8 mouse cellular contexts compared by ENCODE assay signal in the genomic region with DNA sequence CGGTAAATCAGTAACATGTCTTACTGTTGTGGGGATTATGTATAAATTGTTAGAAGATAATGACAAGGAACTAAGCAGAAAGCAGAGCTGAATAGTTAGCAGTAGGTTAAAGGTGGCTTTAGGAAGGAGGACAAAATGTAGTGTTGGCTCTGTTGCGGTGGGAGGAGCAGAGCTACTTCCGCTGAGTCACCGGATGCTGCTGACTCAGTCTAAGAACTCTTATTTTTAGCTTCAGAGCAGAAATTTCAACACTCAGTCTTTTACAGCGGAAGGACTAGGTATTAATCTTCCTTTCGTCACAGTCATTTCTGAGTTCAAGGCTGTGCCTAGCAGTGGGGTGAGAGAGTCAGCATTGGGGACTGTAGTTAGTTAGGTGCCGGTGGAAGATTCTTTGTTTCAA.
DNase-seq lines count a peak whose midpoint lies in the region; ATAC-seq and TF ChIP-seq lines count a peak whose summit lies in the region.

No protein-coding gene starts in this region.

- WGBS in intestine, embryonic 16.5 days, result 69% methylated on average over 7 of the region's 7 CpGs
- WGBS in hindbrain, embryonic 13.5 days, result 92% methylated on average over 7 of the region's 7 CpGs
- whole genome bisulfite sequencing in cerebellum, adult 2 months, result 98% methylated on average over 7 of the region's 7 CpGs

- no peak overlapping the region for H3K27ac ChIP-seq in CH12.LX (ENCODE audit: insufficient read depth, low read depth)
- H3K27ac ChIP-seq in intestine, embryonic 16.5 days (ENCODE audit: low read length), result no peak overlapping the region
- no peak overlapping the region for H3K27ac ChIP-seq in hindbrain, embryonic 13.5 days
- H3K27ac ChIP-seq in cerebellum, adult 2 months (ENCODE audit: insufficient read depth, low read length), result no peak overlapping the region

- in situ Hi-C loops in CH12.LX (cut with MboI; ENCODE audit: low pct_ligation_motif_present, low pct_unique_long_range_greater_than_20kb, low sequenced_read_pairs), result no loop called here

- no peaks in the 10 kb centered on the region for H3K79me2 ChIP-seq in CH12.LX (replicated peaks; ENCODE audit: control insufficient read depth, extremely low read depth, insufficient read depth, poor library complexity, severe bottlenecking)

- H3K9me3 ChIP-seq in CH12.LX (replicated peaks; ENCODE audit: low read length), result no peaks in the 10 kb centered on the region
- H3K9me3 ChIP-seq in intestine, embryonic 16.5 days (ENCODE audit: control insufficient read depth, low read length), result no peaks in the 10 kb centered on the region
- H3K9me3 ChIP-seq in hindbrain, embryonic 13.5 days, result no peaks in the 10 kb centered on the region

- H3K4me3 ChIP-seq in CH12.LX (replicated peaks in 1 of 3; ENCODE audit: low read depth in 2 of 3, low read length in 2 of 3, poor library complexity in 1 of 3), result no peak overlapping the region
- no peak overlapping the region for H3K4me3 ChIP-seq in intestine, embryonic 16.5 days (ENCODE audit: low read length)
- no peak overlapping the region for H3K4me3 ChIP-seq in hindbrain, embryonic 13.5 days
- H3K4me3 ChIP-seq in cerebellum, adult 2 months (replicated peaks; ENCODE audit: insufficient read depth, low read depth, low read length), result no peak overlapping the region

- DNase-seq in CH12.LX (ENCODE audit: extremely low read depth), result peak; percentile 79
- DNase-seq in adrenal gland, postnatal 10 days, result peak; percentile 31
- DNase-seq in skeletal muscle tissue, adult 2 months (ENCODE audit: low read depth, low spot score), result peak; percentile 17
- DNase-seq in left cerebral cortex, adult 9 months (ENCODE audit: low spot score in 2 of 2), result no peak
- no peak for DNase-seq in cerebellum, adult 2 months
- no peak for DNase-seq in urinary bladder, adult 2 months (ENCODE audit: low spot score)

- no peaks in the 10 kb centered on the region for H3K36me3 ChIP-seq in CH12.LX (replicated peaks in 1 of 2; ENCODE audit: control insufficient read depth in 1 of 2, insufficient read depth in 1 of 2, low read length in 1 of 2)
- H3K36me3 ChIP-seq in intestine, embryonic 16.5 days (ENCODE audit: control insufficient read depth, insufficient read depth, low read length), result no peaks in the 10 kb centered on the region
- no peaks in the 10 kb centered on the region for H3K36me3 ChIP-seq in hindbrain, embryonic 13.5 days

- TF ChIP-seq POLR2A in CH12.LX (IDR thresholded peaks at IDR 0.05; ENCODE audit: low read depth, low read length), result peak; percentile 35; the same call in 1 of the 2 replicates
- TF ChIP-seq POLR2A in cerebellum, adult 2 months (IDR thresholded peaks at IDR 0.05; ENCODE audit: borderline replicate concordance, insufficient read depth, low read length), result no peak

- H3K9ac ChIP-seq in CH12.LX (ENCODE audit: insufficient read depth, low read depth), result no peak overlapping the region
- H3K9ac ChIP-seq in intestine, embryonic 16.5 days (ENCODE audit: low read depth, low read length), result no peak overlapping the region
- no peak overlapping the region for H3K9ac ChIP-seq in hindbrain, embryonic 13.5 days

- TF ChIP-seq CTCF in CH12.LX (conservative IDR thresholded peaks at IDR 0.05 in 1 of 2, IDR thresholded peaks at IDR 0.05 in 1 of 2; ENCODE audit: low read depth in 2 of 2, low read length in 2 of 2), result no peak
- no peak for TF ChIP-seq CTCF in cerebellum, adult 2 months (IDR thresholded peaks at IDR 0.05; ENCODE audit: borderline replicate concordance, insufficient read depth, low read depth, low read length)

- peak; percentile 66 for TF ChIP-seq EP300 in CH12.LX (IDR thresholded peaks at IDR 0.05; ENCODE audit: low read length)

- H3K4me2 ChIP-seq in CH12.LX (ENCODE audit: insufficient read depth, low read depth, poor library complexity, severe bottlenecking), result peak overlapping the region; percentile 47; the same call in 1 of the 2 replicates
- no peak overlapping the region for H3K4me2 ChIP-seq in intestine, embryonic 16.5 days (ENCODE audit: low read depth, low read length)
- no peak overlapping the region for H3K4me2 ChIP-seq in hindbrain, embryonic 13.5 days

- ATAC-seq in intestine, embryonic 16.5 days, result peak; percentile 42; the same call in 1 of the 2 replicates
- no peak for ATAC-seq in hindbrain, embryonic 13.5 days (ENCODE audit: low FRiP score)

- no peak for TF ChIP-seq RAD21 in CH12.LX (IDR thresholded peaks at IDR 0.05; ENCODE audit: low read depth, low read length)

- dilution Hi-C loops in CH12.LX (cut with MboI; ENCODE audit: extremely low pct_ligation_motif_present, extremely low pct_unique_long_range_greater_than_20kb, low sequenced_read_pairs), result no loop called here

- H3K27me3 ChIP-seq in CH12.LX (replicated peaks), result no peaks in the 10 kb centered on the region
- H3K27me3 ChIP-seq in intestine, embryonic 16.5 days (replicated peaks; ENCODE audit: control insufficient read depth, insufficient read depth, low read length), result no peaks in the 10 kb centered on the region
- H3K27me3 ChIP-seq in hindbrain, embryonic 13.5 days, result no peaks in the 10 kb centered on the region
- H3K27me3 ChIP-seq in cerebellum, adult 2 months (ENCODE audit: control insufficient read depth, insufficient read depth, low read length), result no peaks in the 10 kb centered on the region

- H3K4me1 ChIP-seq in CH12.LX (ENCODE audit: control insufficient read depth in 1 of 2, insufficient read depth in 2 of 2), result peaks cover 2 to 9% of the 10 kb centered on the region in 2 experiments; a peak in 3 of 4 replicates
- no peaks in the 10 kb centered on the region for H3K4me1 ChIP-seq in intestine, embryonic 16.5 days (ENCODE audit: control insufficient read depth, insufficient read depth, low read length)
- no peaks in the 10 kb centered on the region for H3K4me1 ChIP-seq in hindbrain, embryonic 13.5 days (replicated peaks)
- H3K4me1 ChIP-seq in cerebellum, adult 2 months (ENCODE audit: control insufficient read depth, insufficient read depth, low read length), result no peaks in the 10 kb centered on the region

TF ChIP-seq in CH12.LX, 34 proteins besides CTCF, POLR2A, EP300 and RAD21:
- TF ChIP-seq JUND (conservative IDR thresholded peaks at IDR 0.05; ENCODE audit: low read depth, low read length) (peak; percentile 87), POLR2AphosphoS2 (IDR thresholded peaks at IDR 0.05; ENCODE audit: low read depth, low read length) (no peak), CHD1 (IDR thresholded peaks at IDR 0.05; ENCODE audit: low read depth, low read length) (no peak), ZNF384 (IDR thresholded peaks at IDR 0.05; ENCODE audit: low read depth, low read length) (no peak), ELF1 (IDR thresholded peaks at IDR 0.05; ENCODE audit: low read depth, low read length) (peak; percentile 50), MAFK (IDR thresholded peaks at IDR 0.05; ENCODE audit: insufficient replicate concordance, low read length) (peak; percentile 82), NELFE (IDR thresholded peaks at IDR 0.05; ENCODE audit: low read depth, low read length) (no peak), ETS1 (conservative IDR thresholded peaks at IDR 0.05; ENCODE audit: low read depth, low read length) (peak; percentile 71), MEF2A (IDR thresholded peaks at IDR 0.05; ENCODE audit: borderline replicate concordance, low read depth, low read length) (peak; percentile 96), UBTF (IDR thresholded peaks at IDR 0.05; ENCODE audit: low read depth, low read length) (no peak), HCFC1 (IDR thresholded peaks at IDR 0.05; ENCODE audit: low read depth, low read length) (peak; percentile 37; the same call in 1 of the 2 replicates), GABPA (IDR thresholded peaks at IDR 0.05; ENCODE audit: insufficient replicate concordance, low read depth, low read length) (no peak), TBP (conservative IDR thresholded peaks at IDR 0.05; ENCODE audit: low read depth, low read length) (peak; percentile 43; the same call in 1 of the 2 replicates), MXI1 (IDR thresholded peaks at IDR 0.05; ENCODE audit: low read depth, low read length) (no peak), IRF4 (IDR thresholded peaks at IDR 0.05; ENCODE audit: low read depth, low read length) (peak; percentile 88), JUN (IDR thresholded peaks at IDR 0.05; ENCODE audit: insufficient read depth, low read depth, low read length) (peak; percentile 90), MYC (IDR thresholded peaks at IDR 0.05; ENCODE audit: low read depth, low read length) (no peak), SIN3A (IDR thresholded peaks at IDR 0.05; ENCODE audit: low read length) (no peak), MAZ (IDR thresholded peaks at IDR 0.05; ENCODE audit: low read depth, low read length) (no peak), USF2 (conservative IDR thresholded peaks at IDR 0.05; ENCODE audit: low read depth, low read length) (no peak), TCF12 (IDR thresholded peaks at IDR 0.05; ENCODE audit: low read depth, low read length) (peak; percentile 29; the same call in 1 of the 2 replicates)

Comparison
In these comparisons a context has a peak if more than half of its experiments do, and no peak if none do; other contexts are left out.
1. DNase-seq: peak in CH12.LX (single experiment), adrenal gland, postnatal 10 days (single experiment) and skeletal muscle tissue, adult 2 months (single experiment); none in left cerebral cortex, adult 9 months (0 of 2), cerebellum, adult 2 months (0 of 2) and urinary bladder, adult 2 months (single experiment).